Mouse (Mus musculus): ENCODE measurements around the gene Gm13691. TPM values are rescaled to one million over a fixed set of nuclear protein-coding genes. Genes with fewer than 3 reads are reported as not detected.

Gm13691 gene
- polyA plus RNA-seq, 1 experiment from 2014 or later, result not detected

- WGBS, result 50% methylated on average over 6 of the region's 6 CpGs
- no peak overlapping the region for H3K4me3 ChIP-seq (ENCODE audit: low read depth, low read length)
- no peaks in the 10 kb centered on the region for H3K27me3 ChIP-seq (ENCODE audit: control insufficient read depth, insufficient read depth, low read length)
- no peak overlapping the region for H3K27ac ChIP-seq (ENCODE audit: low read length)
- H3K36me3 ChIP-seq (ENCODE audit: control insufficient read depth, insufficient read depth, low read length), result no peaks in the 10 kb centered on the region
- 0 out of 2 replicates have a peak, but pooled peaks cover 3% of the 10 kb centered on the region for H3K4me1 ChIP-seq (ENCODE audit: control insufficient read depth, insufficient read depth, low read length)
- no peaks in the 10 kb centered on the region for H3K9me3 ChIP-seq (ENCODE audit: control insufficient read depth, low read depth, low read length)
- no peak for ATAC-seq (ENCODE audit: insufficient number of reproducible peaks, insufficient read depth, low FRiP score, low read depth)
- no peak overlapping the region for H3K4me2 ChIP-seq (replicated peaks; ENCODE audit: low read depth, low read length)
- no peak overlapping the region for H3K9ac ChIP-seq (replicated peaks; ENCODE audit: low read depth, low read length)
Measured at GRCm38 (mm10) chr2:84039277-84039676, 48.9 kb downstream of the Gm13691 start.

Other genes with a start within 250 kb of the Gm13691 start
- 21.9 and 22.8 TPM in 2 replicates for gene Fam171b, start 177.9 kb upstream of the Gm13691 start, polyA plus RNA-seq (2014; fragmentation: Nextera tagmentation; extraction: Ambion mirVana)
- not detected in 2 replicates for gene Zswim2, start 49.3 kb upstream of the Gm13691 start, polyA plus RNA-seq (2014; fragmentation: Nextera tagmentation; extraction: Ambion mirVana)
- gene Gm13698, start 34.9 kb upstream of the Gm13691 start, polyA plus RNA-seq (2014; fragmentation: Nextera tagmentation; extraction: Ambion mirVana), result not detected in 2 replicates
- not detected in 2 replicates for gene Gm13693, start 29.1 kb upstream of the Gm13691 start, polyA plus RNA-seq (2014; fragmentation: Nextera tagmentation; extraction: Ambion mirVana)
- not detected in 2 replicates for gene Gm13695, start 23.2 kb upstream of the Gm13691 start, polyA plus RNA-seq (2014; fragmentation: Nextera tagmentation; extraction: Ambion mirVana)
- gene Gm13696, start 17.4 kb upstream of the Gm13691 start, polyA plus RNA-seq (2014; fragmentation: Nextera tagmentation; extraction: Ambion mirVana), result not detected in 2 replicates
- gene Gm13694, start 11.6 kb upstream of the Gm13691 start, polyA plus RNA-seq (2014; fragmentation: Nextera tagmentation; extraction: Ambion mirVana), result not detected in 2 replicates
- gene Gm13697, start 5.8 kb upstream of the Gm13691 start, polyA plus RNA-seq (2014; fragmentation: Nextera tagmentation; extraction: Ambion mirVana), result not detected in 2 replicates